Mouse (Mus musculus) layer of hippocampus, adult 9-11 months (tissue): Measurements from ENCODE around the gene Memo1.
A peak's percentile ranks its signal among the peaks of the same experiment; 100 is the strongest.
"Not testable (repeated sequence)": the region's sequence is repeated elsewhere in the genome, so short reads cannot be mapped to it uniquely, and the experiment has no call there.

ENCODE experiments used
- DNase-seq: peaks from one replicate; pipeline ENCODE4 v3.0.0; 2022

The Memo1 gene

GRCm38 (mm10) chr17:74295026-74295970 lies at the start of gene Memo1:
Gene Memo1 (minus strand): TSS chr17:74295521.
- peak; percentile 85 for DNase-seq

DNA sequence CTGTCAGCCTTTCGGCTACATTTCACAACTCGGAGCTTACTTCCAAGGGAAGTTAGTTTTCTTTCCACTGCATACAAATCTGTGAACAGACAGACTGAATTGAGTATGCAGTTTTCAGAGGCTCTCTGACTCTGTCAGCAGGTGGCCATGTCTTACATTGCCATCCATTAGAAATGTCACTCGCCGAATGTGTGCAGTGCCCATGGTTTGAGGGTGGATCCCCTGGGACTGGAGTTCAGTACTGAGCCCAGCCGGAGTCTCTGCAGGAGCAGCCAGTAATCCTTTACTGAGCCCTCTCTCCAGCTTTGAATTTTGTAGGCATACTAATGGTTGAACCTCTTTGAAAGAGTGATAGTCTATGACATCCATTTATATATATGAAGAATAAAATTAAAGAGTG lies 45.8 kb upstream of the Memo1 start:
- DNase-seq: no peak

DNA sequence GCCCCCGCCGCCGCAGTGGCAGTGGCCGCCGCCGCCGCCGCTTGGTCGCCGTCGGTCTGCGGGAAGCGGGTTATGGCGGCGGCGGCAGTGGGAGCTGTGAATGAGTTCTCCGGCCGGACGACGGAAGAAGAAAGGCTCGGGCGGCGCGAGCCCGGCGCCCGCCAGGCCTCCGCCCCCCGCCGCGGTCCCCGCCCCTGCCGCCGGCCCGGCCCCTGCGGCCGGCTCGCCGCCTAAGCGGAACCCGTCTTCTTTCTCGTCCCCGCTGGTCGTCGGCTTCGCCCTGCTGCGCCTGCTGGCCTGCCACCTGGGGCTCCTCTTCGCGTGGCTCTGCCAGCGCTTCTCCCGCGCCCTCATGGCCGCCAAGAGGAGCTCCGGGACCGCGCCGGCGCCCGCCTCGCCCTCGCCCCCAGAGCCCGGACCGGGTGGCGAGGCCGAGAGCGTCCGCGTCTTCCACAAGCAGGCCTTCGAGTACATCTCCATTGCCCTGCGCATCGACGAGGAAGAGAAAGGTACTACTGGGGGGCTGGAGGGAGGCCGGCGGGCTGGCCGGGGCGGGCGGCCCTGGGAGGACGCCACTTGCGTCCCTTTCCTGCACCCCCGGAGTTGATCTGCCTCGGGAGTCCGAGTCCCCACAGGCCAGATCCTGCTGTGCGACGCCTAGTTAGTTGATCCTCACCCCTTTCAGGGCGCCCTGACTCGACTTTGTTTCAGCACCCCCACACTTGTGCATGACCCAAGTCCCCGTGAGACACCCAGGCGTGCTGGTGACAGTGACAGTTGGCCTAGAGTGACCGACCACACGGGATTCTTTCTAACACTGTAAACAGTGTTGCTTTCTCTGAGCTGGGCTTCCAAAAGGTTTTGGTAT lies 43.9 kb upstream of the Memo1 start, which contains the start of gene Spast:
Gene Spast (plus strand): TSS at position 51 of the 868 bp plus-strand sequence.
- peak; percentile 43 for DNase-seq

DNA sequence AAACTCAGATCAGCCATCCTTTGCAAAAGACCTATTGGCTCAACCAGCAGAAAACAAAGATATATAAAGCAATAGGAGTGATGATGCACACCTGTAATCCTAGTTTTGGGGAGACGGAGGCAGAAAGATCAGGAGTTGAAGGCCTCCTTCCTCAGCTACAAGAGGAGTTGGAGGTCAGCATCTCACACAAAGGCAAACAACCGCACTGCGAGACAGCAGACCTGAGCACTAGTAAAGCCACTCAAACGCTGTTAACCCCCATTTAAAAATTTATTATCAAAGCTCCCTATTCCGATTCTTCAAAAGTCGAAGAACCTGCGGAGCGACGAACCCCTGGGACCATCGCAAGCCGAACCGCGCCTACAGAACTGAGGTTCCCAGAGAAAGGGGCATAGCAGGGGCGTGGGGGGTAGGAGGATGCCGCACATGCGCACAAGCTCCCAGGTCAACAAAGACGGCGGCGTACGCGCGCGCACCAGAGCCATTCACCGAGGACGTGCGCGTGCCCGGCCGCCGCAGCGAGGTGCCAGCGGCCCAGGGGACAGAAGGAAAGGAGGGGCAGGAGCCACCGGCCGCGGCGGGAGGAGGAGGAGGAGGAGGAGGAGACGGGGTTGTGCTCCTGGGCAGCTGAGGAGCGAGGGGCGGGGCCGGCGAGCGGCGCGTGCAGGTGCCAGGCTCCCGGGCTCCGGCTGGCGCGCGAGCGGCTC lies 43.1 kb upstream of the Memo1 start:
- peak; percentile 95 for DNase-seq

GRCm38 (mm10) chr17:74331049-74331676 lies 35.8 kb upstream of the Memo1 start:
- no peak for DNase-seq

DNA sequence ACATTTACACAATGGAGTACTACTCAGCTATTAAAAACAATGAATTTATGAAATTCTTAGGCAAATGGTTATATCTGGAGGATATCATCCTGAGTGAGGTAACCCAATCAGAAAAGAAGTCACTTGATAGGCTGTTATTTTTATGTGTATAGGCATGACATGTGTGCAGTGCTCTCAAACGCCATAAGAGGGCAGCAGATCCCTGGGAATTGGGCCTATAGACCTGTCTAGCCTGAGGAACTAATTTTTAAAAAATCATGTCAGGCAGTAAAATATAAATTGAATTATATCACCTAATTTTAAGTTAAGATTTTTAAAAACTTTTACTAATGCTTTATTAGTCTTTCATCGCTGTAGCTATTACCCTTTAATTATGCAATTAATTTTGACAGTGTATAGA lies 32.8 kb upstream of the Memo1 start:
- not testable (repeated sequence) for DNase-seq

DNA sequence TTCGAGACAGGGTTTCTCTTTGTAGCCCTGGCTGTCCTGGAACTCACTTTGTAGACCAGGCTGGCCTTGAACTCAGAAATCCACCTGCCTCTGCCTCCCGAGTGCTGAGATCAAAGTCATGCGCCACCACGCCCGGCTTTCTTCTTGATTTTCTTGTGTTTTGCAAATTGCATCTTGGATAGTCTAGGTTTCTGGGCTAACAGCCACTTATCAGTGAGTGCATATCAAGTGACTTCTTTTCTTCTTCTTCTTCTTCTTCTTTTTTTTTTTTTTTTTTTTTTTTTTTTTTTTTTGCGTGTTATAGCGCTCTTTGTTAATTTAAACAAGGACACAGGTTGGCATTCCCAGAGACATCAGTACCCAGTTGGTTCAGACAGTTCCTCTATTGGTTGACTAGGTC lies 31.9 kb upstream of the Memo1 start:
- not testable (repeated sequence) for DNase-seq

- DNase-seq: no peak
Observed at GRCm38 (mm10) chr17:74323844-74324243, 28.5 kb upstream of the Memo1 start, which contains the start of gene Dpy30. Gene Dpy30 (minus strand): TSS chr17:74323944.

- DNase-seq: no peak
Observed at GRCm38 (mm10) chr17:74322400-74323054, 27.2 kb upstream of the Memo1 start.

- DNase-seq: no peak
Observed at GRCm38 (mm10) chr17:74318721-74319120, 23.4 kb upstream of the Memo1 start.

DNA sequence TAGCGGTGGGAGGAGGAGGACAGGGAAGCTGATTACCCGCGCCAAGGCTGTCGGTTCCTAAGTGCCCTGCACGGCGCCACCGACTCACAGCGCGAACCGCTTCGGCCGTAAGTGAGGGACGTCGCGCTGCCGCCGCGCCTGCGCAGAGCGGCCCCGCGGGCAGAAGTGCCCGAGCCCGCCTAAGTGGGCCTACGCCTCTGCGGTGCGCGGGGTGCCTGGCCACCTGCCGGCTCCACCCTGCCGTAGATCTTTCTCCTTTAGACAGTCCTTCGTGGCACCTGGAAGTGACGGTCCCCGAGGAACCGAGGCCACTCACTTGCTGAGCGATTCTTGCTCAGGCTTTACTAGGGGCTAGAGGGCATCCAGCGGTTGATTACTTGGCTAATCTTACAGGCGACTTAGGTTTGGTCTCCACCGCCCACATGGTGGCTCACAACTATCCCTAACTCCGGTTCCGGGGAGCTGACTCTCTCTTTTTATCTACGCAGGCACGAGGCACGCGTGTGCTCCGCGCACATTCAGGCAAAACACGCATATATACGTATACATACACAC lies 21.1 kb upstream of the Memo1 start:
- DNase-seq: peak; percentile 88

GRCm38 (mm10) chr17:74315445-74316308 lies 20.4 kb upstream of the Memo1 start:
- no peak for DNase-seq

- no peak for DNase-seq
Observed at GRCm38 (mm10) chr17:74306021-74306420, 10.7 kb upstream of the Memo1 start.

DNA sequence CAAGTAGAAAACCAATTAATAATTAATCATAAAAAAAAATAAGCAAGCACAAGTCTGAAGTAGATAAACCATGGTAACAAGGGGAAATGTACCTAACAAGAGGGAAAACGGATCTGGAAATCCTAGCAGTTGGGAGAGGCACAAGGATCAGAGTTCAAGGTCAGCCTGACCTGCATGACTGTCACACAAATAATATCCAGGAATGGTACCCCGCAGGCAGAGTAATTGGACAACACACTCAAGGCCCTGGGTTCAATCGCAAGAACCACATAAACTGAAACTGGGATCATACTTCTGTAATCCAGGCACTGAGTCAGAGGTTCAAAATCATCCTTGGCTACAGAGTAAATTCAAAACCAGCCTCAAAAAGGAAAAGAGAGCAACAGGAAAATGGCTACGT lies 10.3 kb upstream of the Memo1 start:
- DNase-seq: no peak

DNA sequence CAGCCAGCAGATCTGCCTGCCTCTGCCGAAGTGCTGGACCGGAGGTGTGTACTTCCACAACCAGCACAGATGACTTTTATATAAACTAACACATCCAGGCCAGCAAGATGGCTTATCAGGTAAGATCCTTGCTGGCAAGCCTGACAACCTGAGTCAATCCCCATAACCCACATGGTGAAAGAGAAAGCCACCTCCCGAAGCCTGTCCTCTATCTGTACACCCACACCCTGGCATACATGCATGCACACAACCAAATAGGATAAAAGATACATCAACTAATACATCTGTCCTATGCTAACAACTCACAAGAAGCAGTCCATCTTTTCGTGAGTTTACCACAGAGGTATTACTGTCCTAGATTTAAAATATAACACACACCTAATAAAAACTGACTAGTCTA lies 8.7 kb upstream of the Memo1 start:
- DNase-seq: no peak

- DNase-seq: no peak
Observed at GRCm38 (mm10) chr17:74300089-74300488, 4.8 kb upstream of the Memo1 start.

GRCm38 (mm10) chr17:74296991-74297390 lies 1.7 kb upstream of the Memo1 start:
- not testable (repeated sequence) for DNase-seq

- DNase-seq: no peak
Observed at GRCm38 (mm10) chr17:74296076-74296823, 929 bp upstream of the Memo1 start.

- DNase-seq: peak; percentile 83
Observed at GRCm38 (mm10) chr17:74294426-74295025, 795 bp downstream of the Memo1 start.
